Mouse (Mus musculus) liver, embryonic 16.5 days (tissue): ENCODE measurements around the gene Neurl3. TPM values are rescaled to one million over a fixed set of nuclear protein-coding genes. Genes with fewer than 3 reads are reported as not detected.

ENCODE experiments used
- ATAC-seq: fragments of 200-750 bp; cut with Nextera tagmentation; 2 replicates; pipeline ENCODE4 v1.8.0; 2017; ENCODE audit warnings: low read depth, mild to moderate bottlenecking, moderate number of reproducible peaks, moderate library complexity
- H3K27ac ChIP-seq: fragments of 300-500 bp; sonication (generic); 2 replicates; pipeline ENCODE4 v1.5.1; 2014; ENCODE audit warnings: mild to moderate bottlenecking, low read length
- H3K27me3 ChIP-seq: fragments of 300-500 bp; sonication (generic); 2 replicates; pipeline ENCODE4 v1.6.1; 2014; ENCODE audit warnings: low read depth, low read length, mixed read lengths; ENCODE audit not compliant: control insufficient read depth, insufficient read depth
- H3K36me3 ChIP-seq: fragments of 300-500 bp; sonication (generic); 2 replicates; pipeline ENCODE4 v1.6.1; 2014; ENCODE audit warnings: mild to moderate bottlenecking; ENCODE audit not compliant: control insufficient read depth, insufficient read depth
- H3K4me1 ChIP-seq: fragments of 300-500 bp; sonication (generic); 2 replicates; pipeline ENCODE4 v1.6.1; 2014; ENCODE audit warnings: low read depth, low read length, mixed read lengths; ENCODE audit not compliant: control insufficient read depth
- H3K4me2 ChIP-seq: fragments of 300-500 bp; sonication (generic); 2 replicates; pipeline ENCODE4 v1.6.1; 2014; ENCODE audit warnings: low read depth, low read length, mixed read lengths
- H3K4me3 ChIP-seq: fragments of 300-500 bp; sonication (generic); 2 replicates; pipeline ENCODE4 v1.5.1; 2014; ENCODE audit warnings: low read depth, mild to moderate bottlenecking, low read length
- H3K9ac ChIP-seq: fragments of 300-500 bp; sonication (generic); 2 replicates; pipeline ENCODE4 v1.6.1; 2014; ENCODE audit warnings: low read depth, low read length
- H3K9me3 ChIP-seq: fragments of 300-500 bp; sonication (generic); replicated peaks from 2 replicates; pipeline ENCODE4 v1.6.1; 2016; ENCODE audit warnings: low read length; ENCODE audit not compliant: control insufficient read depth
- WGBS: fragments of 180-500 bp; shearing (Covaris S2); extraction: QIAGEN DNeasy Blood & Tissue Kit; methylation state at CpG from one replicate; pipeline ENCODE4 v1.1.7; 2014; ENCODE audit not compliant: insufficient replicate concordance; 5-methylcytosine and 5-hydroxymethylcytosine counted together
- polyA plus RNA-seq: library from polyadenylated mRNA; unstranded; fragments of >200 nt; fragmentation: Nextera tagmentation; extraction: Ambion mirVana; gene quantifications from 2 replicates; pipeline ENCODE4 v1.2.1, GENCODE M21; 2015

The Neurl3 gene
- polyA plus RNA-seq, 1 experiment from 2014 or later, result 3.1 TPM

- Histone ChIP-seq H3K27ac (peak overlapping the region; percentile 87), H3K9me3 (no peaks in the 10 kb centered on the region), H3K4me2 (peak overlapping the region; percentile 79), H3K4me1 (peaks cover 21% of the 10 kb centered on the region), H3K9ac (peak overlapping the region; percentile 91), H3K4me3 (peak overlapping the region; percentile 96), H3K36me3 (no peaks in the 10 kb centered on the region), H3K27me3 (no peaks in the 10 kb centered on the region)
- 1% methylated on average over 21 of the region's 21 CpGs for WGBS
- peak; percentile 28 for ATAC-seq
These were observed 30.9 kb downstream of the Neurl3 start for GRCm38 (mm10) chr1:36243447-36244057.

GRCm38 (mm10) chr1:36241903-36242429 is 32.5 kb downstream of the Neurl3 start:
- no peak overlapping the region for H3K9ac ChIP-seq
- ATAC-seq, result no peak

GRCm38 (mm10) chr1:36240176-36240575 is 34.3 kb downstream of the Neurl3 start:
- Histone ChIP-seq H3K9me3 (no peaks in the 10 kb centered on the region), H3K9ac (no peak overlapping the region), H3K27me3 (no peaks in the 10 kb centered on the region), H3K36me3 (no peaks in the 10 kb centered on the region), H3K4me1 (peaks cover 21% of the 10 kb centered on the region), H3K4me2 (no peak overlapping the region), H3K4me3 (no peak overlapping the region), H3K27ac (no peak overlapping the region)
- no peak for ATAC-seq
- WGBS, result 65% methylated on average over 6 of the region's 6 CpGs

More at GRCm38 (mm10) chr1:36241903-36242429, 32.5 kb downstream of the Neurl3 start:
- H3K36me3 ChIP-seq, result no peaks in the 10 kb centered on the region
- H3K4me1 ChIP-seq, result peaks cover 21% of the 10 kb centered on the region
- no peak overlapping the region for H3K4me3 ChIP-seq
- no peaks in the 10 kb centered on the region for H3K27me3 ChIP-seq
- no peaks in the 10 kb centered on the region for H3K9me3 ChIP-seq
- 0 out of 2 replicates have a peak overlapping the region, but pooled peaks have one; percentile 2 for H3K4me2 ChIP-seq
- WGBS, result 83% methylated on average over 15 of the region's 15 CpGs
- no peak overlapping the region for H3K27ac ChIP-seq

- Histone ChIP-seq H3K4me2 (no peak overlapping the region), H3K9me3 (no peaks in the 10 kb centered on the region), H3K27ac (no peak overlapping the region), H3K36me3 (no peaks in the 10 kb centered on the region; the same call in 1 of the 2 replicates), H3K27me3 (no peaks in the 10 kb centered on the region), H3K9ac (no peak overlapping the region), H3K4me1 (peaks cover 19% of the 10 kb centered on the region), H3K4me3 (no peak overlapping the region)
- 78% methylated on average over 10 of the region's 10 CpGs for WGBS
- ATAC-seq, result no peak
These were observed 35.1 kb downstream of the Neurl3 start for GRCm38 (mm10) chr1:36239396-36239795.

GRCm38 (mm10) chr1:36235855-36236254 is 38.6 kb downstream of the Neurl3 start:
- ATAC-seq, result no peak
- Histone ChIP-seq H3K4me2 (no peak overlapping the region), H3K27ac (no peak overlapping the region), H3K9me3 (no peaks in the 10 kb centered on the region), H3K27me3 (no peaks in the 10 kb centered on the region), H3K36me3 (peaks cover 5% of the 10 kb centered on the region), H3K4me3 (no peak overlapping the region), H3K9ac (no peak overlapping the region), H3K4me1 (no peaks in the 10 kb centered on the region)
- 72% methylated on average over 2 of the region's 2 CpGs for WGBS

- no peak for ATAC-seq
- Histone ChIP-seq H3K36me3 (peaks cover 5% of the 10 kb centered on the region), H3K9ac (no peak overlapping the region), H3K4me1 (no peaks in the 10 kb centered on the region), H3K4me3 (no peak overlapping the region), H3K4me2 (no peak overlapping the region), H3K27me3 (no peaks in the 10 kb centered on the region), H3K9me3 (no peaks in the 10 kb centered on the region), H3K27ac (no peak overlapping the region)
- WGBS, result 62% methylated on average over 9 of the region's 9 CpGs
These were observed 39.3 kb downstream of the Neurl3 start for GRCm38 (mm10) chr1:36235057-36235639.

GRCm38 (mm10) chr1:36233218-36233617 is 41.3 kb downstream of the Neurl3 start:
- H3K4me3 ChIP-seq, result no peak overlapping the region
- no peak overlapping the region for H3K9ac ChIP-seq
- ATAC-seq, result no peak
- no peaks in the 10 kb centered on the region for H3K4me1 ChIP-seq
- H3K4me2 ChIP-seq, result no peak overlapping the region
- no peak overlapping the region for H3K27ac ChIP-seq
- H3K27me3 ChIP-seq, result no peaks in the 10 kb centered on the region
- peaks cover 11% of the 10 kb centered on the region for H3K36me3 ChIP-seq
- 75% methylated on average over 6 of the region's 6 CpGs for WGBS
- no peaks in the 10 kb centered on the region for H3K9me3 ChIP-seq

- no peak for ATAC-seq
- Histone ChIP-seq H3K4me2 (no peak overlapping the region), H3K4me1 (no peaks in the 10 kb centered on the region), H3K27me3 (no peaks in the 10 kb centered on the region), H3K9ac (no peak overlapping the region), H3K27ac (no peak overlapping the region), H3K9me3 (no peaks in the 10 kb centered on the region), H3K36me3 (peaks cover 15% of the 10 kb centered on the region), H3K4me3 (no peak overlapping the region)
- WGBS, result 58% methylated on average over 7 of the region's 7 CpGs
These were observed 43.4 kb downstream of the Neurl3 start for GRCm38 (mm10) chr1:36230919-36231705.
